Mouse (Mus musculus): ENCODE data around the gene Elmsan1. TPM values are rescaled to one million over a fixed set of nuclear protein-coding genes. Genes with fewer than 3 reads are reported as not detected.

Gene Elmsan1
- total and polyA plus RNA-seq, 3 experiments: 2.2 to 14.3 (median 5.6) TPM

DNA sequence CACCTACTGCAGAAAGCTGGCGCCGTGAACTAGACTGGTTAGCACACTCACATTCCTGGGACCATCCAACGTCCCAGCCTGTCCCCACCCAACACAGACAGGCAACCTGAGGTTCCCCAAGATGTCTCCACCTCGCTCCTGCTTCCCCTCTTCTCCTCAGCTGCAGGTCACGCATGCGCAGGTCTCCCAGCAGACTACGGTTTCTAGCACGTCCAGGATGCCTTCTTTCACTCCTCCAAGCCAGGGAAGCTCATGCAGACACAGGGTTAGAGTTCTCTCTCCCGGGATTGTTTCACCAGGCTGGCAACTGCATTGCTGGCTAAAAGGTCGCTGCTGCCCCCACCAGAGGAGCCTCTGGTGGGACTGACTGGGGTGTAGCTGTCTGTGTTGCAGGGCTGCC, 19.8 kb downstream of the Elmsan1 start:
- DNase-seq (ENCODE audit: extremely low read depth): no peak
- H3K27me3 ChIP-seq (replicated peaks): no peaks in the 10 kb centered on the region
- H3K4me1 ChIP-seq (ENCODE audit: control insufficient read depth in 1 of 2, insufficient read depth in 2 of 2): peaks cover 29 to 63% of the 10 kb centered on the region in 2 experiments
- no peak overlapping the region for H3K9ac ChIP-seq (ENCODE audit: insufficient read depth, low read depth)
- H3K79me2 ChIP-seq (replicated peaks; ENCODE audit: control insufficient read depth, extremely low read depth, insufficient read depth, poor library complexity, severe bottlenecking): 0 out of 2 replicates have a peak, but pooled peaks cover 1% of the 10 kb centered on the region
- no peak overlapping the region for H3K27ac ChIP-seq (ENCODE audit: insufficient read depth, low read depth)
- dilution Hi-C loops (cut with MboI; ENCODE audit: extremely low pct_ligation_motif_present, extremely low pct_unique_long_range_greater_than_20kb, low sequenced_read_pairs) (no loop called here), in situ Hi-C loops (cut with MboI; ENCODE audit: low pct_ligation_motif_present, low pct_unique_long_range_greater_than_20kb, low sequenced_read_pairs) (no loop called here)
- no peak overlapping the region for H3K4me3 ChIP-seq (replicated peaks in 1 of 3; ENCODE audit: low read depth in 2 of 3, low read length in 2 of 3, poor library complexity in 1 of 3)
- no peak overlapping the region for H3K4me2 ChIP-seq (ENCODE audit: insufficient read depth, low read depth, poor library complexity, severe bottlenecking)
- H3K36me3 ChIP-seq (replicated peaks in 1 of 2; ENCODE audit: control insufficient read depth in 1 of 2, insufficient read depth in 1 of 2, low read length in 1 of 2): peaks cover 0 to 14% of the 10 kb centered on the region in 2 experiments
- TF ChIP-seq MAFK (IDR thresholded peaks at IDR 0.05; ENCODE audit: insufficient replicate concordance, low read length): no peak
- no peak for TF ChIP-seq MYC (IDR thresholded peaks at IDR 0.05; ENCODE audit: low read depth, low read length)
- TF ChIP-seq PAX5 (IDR thresholded peaks at IDR 0.05; ENCODE audit: low read length): no peak
- TF ChIP-seq CHD2 (IDR thresholded peaks at IDR 0.05; ENCODE audit: low read length): no peak
- TF ChIP-seq POLR2A (IDR thresholded peaks at IDR 0.05; ENCODE audit: low read depth, low read length): no peak
- no peak for TF ChIP-seq UBTF (IDR thresholded peaks at IDR 0.05; ENCODE audit: low read depth, low read length)
- TF ChIP-seq POLR2AphosphoS2 (IDR thresholded peaks at IDR 0.05; ENCODE audit: low read depth, low read length): no peak
- TF ChIP-seq ETS1 (conservative IDR thresholded peaks at IDR 0.05; ENCODE audit: low read depth, low read length): no peak
- TF ChIP-seq CHD1 (IDR thresholded peaks at IDR 0.05; ENCODE audit: low read depth, low read length): no peak
- TF ChIP-seq NRF1 (IDR thresholded peaks at IDR 0.05; ENCODE audit: low read depth, low read length): no peak
- H3K9me3 ChIP-seq (replicated peaks; ENCODE audit: low read length): no peaks in the 10 kb centered on the region

DNA sequence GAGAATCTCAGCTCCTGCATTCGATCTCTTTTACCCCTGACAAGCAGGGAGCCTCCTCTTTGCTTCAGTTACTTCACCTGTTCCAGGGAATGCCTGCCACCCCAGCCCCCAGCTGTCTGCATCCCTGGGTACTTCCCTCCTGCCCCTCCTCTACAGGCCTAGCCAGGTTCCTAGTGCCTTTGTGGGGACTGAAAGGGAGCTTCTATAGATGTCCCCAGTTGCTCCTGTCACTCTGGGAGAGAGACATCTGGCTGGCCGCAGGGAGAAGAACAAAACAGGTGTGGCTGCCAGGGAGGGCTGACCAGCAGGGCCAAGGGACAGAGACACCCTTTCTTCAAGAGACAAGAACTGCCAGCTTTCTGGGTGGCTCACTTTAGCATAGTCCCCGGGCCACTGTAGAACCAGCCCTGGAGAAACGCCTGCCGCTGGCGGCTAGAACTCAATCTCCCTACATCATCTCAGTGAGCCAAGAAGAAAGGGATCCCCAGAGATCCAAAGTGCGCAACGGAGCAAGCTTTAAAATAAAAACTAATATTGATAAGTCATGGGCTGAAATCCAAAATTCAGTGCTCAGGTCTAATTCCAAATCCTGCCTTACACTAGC, 20.5 kb downstream of the Elmsan1 start:
- Histone ChIP-seq H3K9me3 (replicated peaks; ENCODE audit: low read length) (no peaks in the 10 kb centered on the region), H3K79me2 (replicated peaks; ENCODE audit: control insufficient read depth, extremely low read depth, insufficient read depth, poor library complexity, severe bottlenecking) (peaks cover 1% of the 10 kb centered on the region; the same call in 1 of the 2 replicates), H3K4me3 (replicated peaks in 1 of 3; ENCODE audit: low read depth in 2 of 3, low read length in 2 of 3, poor library complexity in 1 of 3) (no peak overlapping the region), H3K36me3 (replicated peaks in 1 of 2; ENCODE audit: control insufficient read depth in 1 of 2, insufficient read depth in 1 of 2, low read length in 1 of 2) (peaks cover 0 to 14% of the 10 kb centered on the region in 2 experiments), H3K4me1 (ENCODE audit: control insufficient read depth in 1 of 2, insufficient read depth in 2 of 2) (peaks cover 22 to 56% of the 10 kb centered on the region in 2 experiments), H3K9ac (ENCODE audit: insufficient read depth, low read depth) (no peak overlapping the region), H3K27me3 (replicated peaks) (no peaks in the 10 kb centered on the region), H3K4me2 (ENCODE audit: insufficient read depth, low read depth, poor library complexity, severe bottlenecking) (no peak overlapping the region), H3K27ac (ENCODE audit: insufficient read depth, low read depth) (no peak overlapping the region)
- no peak for DNase-seq (ENCODE audit: extremely low read depth)
- in situ Hi-C loops (cut with MboI; ENCODE audit: low pct_ligation_motif_present, low pct_unique_long_range_greater_than_20kb, low sequenced_read_pairs): no loop called here
- no peak for TF ChIP-seq HCFC1 (IDR thresholded peaks at IDR 0.05; ENCODE audit: low read depth, low read length)
- TF ChIP-seq E2F4 (IDR thresholded peaks at IDR 0.05; ENCODE audit: insufficient replicate concordance, low read depth, low read length): no peak
- TF ChIP-seq JUN (IDR thresholded peaks at IDR 0.05; ENCODE audit: insufficient read depth, low read depth, low read length): no peak
- no peak for TF ChIP-seq EP300 (IDR thresholded peaks at IDR 0.05; ENCODE audit: low read length)
- TF ChIP-seq IRF4 (IDR thresholded peaks at IDR 0.05; ENCODE audit: low read depth, low read length): no peak
- TF ChIP-seq MAFK (IDR thresholded peaks at IDR 0.05; ENCODE audit: insufficient replicate concordance, low read length): no peak
- TF ChIP-seq ELF1 (IDR thresholded peaks at IDR 0.05; ENCODE audit: low read depth, low read length): no peak
- TF ChIP-seq TCF12 (IDR thresholded peaks at IDR 0.05; ENCODE audit: low read depth, low read length): no peak
- no peak for TF ChIP-seq CTCF (conservative IDR thresholded peaks at IDR 0.05 in 1 of 2, IDR thresholded peaks at IDR 0.05 in 1 of 2; ENCODE audit: low read depth in 2 of 2, low read length in 2 of 2)
- TF ChIP-seq MEF2A (IDR thresholded peaks at IDR 0.05; ENCODE audit: borderline replicate concordance, low read depth, low read length): no peak
- no peak for TF ChIP-seq ZKSCAN1 (IDR thresholded peaks at IDR 0.05; ENCODE audit: borderline replicate concordance, low read depth, low read length)
- no peak for TF ChIP-seq JUND (conservative IDR thresholded peaks at IDR 0.05; ENCODE audit: low read depth, low read length)
- no peak for TF ChIP-seq POLR2AphosphoS2 (IDR thresholded peaks at IDR 0.05; ENCODE audit: low read depth, low read length)
- no peak for TF ChIP-seq RAD21 (IDR thresholded peaks at IDR 0.05; ENCODE audit: low read depth, low read length)
- dilution Hi-C loops (cut with MboI; ENCODE audit: extremely low pct_ligation_motif_present, extremely low pct_unique_long_range_greater_than_20kb, low sequenced_read_pairs): no loop called here
